Mouse (Mus musculus) heart, adult 18-20 months (tissue): ENCODE measurements around the gene Atxn1. TPM values are rescaled to one million over a fixed set of nuclear protein-coding genes. Genes with fewer than 3 reads are reported as not detected.

ENCODE experiments used
- DNase-seq, 2 experiments: peaks; one replicate each; pipeline ENCODE4 v3.0.0; 2021 to 2022; ENCODE audit warnings: mixed read lengths in 1 of 2
- total RNA-seq, 2 experiments: library from RNA; stranded (reverse); gene quantifications; 2 replicates each; pipeline ENCODE4 v1.2.3; 2021

The Atxn1 gene
- total RNA-seq, 2 experiments from 2014 or later, result 28.5 to 34.3 TPM

- DNase-seq, result no peak
Measured at GRCm38 (mm10) chr13:45773381-45774168, 191.2 kb downstream of the Atxn1 start.

DNA sequence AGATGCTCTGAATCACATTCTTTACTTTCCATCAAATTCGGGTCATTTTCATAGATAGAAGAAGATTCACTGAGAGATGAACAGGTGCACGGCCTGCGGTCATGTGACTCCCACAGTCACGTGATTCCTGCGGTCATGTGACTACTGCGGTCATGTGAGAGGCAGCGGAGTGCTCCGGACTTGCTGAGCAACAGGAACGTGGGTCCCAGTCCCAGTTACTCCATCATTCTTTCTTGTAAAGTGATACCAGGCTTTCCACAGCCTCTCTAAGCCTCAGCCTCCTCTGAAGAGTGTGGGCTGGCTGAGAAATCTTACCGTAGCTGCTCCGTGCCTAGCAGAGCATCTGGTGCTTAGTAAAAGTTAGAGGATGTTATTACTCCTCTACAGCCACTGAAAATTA, 195.1 kb downstream of the Atxn1 start:
- no peak for DNase-seq

- no peak for DNase-seq
Measured at GRCm38 (mm10) chr13:45768250-45768649, 196.6 kb downstream of the Atxn1 start.

DNA sequence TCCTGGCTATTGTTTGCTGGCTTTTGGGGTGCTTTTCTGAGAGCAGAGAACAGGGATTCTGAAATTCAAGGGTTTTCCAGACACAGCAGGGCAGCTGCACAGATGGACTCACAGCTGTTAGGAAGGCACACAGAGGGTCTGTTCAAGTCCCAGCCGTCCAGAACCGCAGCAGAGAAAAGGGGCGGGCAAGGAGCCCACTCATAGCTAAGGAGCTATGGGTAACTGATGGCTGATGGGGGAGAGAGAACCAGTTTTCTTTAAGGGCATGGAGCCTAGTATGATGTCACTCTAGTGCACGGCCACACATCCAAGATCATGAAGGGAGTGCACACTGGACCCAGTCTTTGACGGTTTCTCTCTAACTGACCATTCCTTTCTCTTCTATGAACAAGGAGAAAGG, 200.5 kb downstream of the Atxn1 start:
- no peak for DNase-seq

- peak; percentile 70 to 82 for DNase-seq
Measured at GRCm38 (mm10) chr13:45762278-45762677, 202.5 kb downstream of the Atxn1 start.

- no peak for DNase-seq
Measured at GRCm38 (mm10) chr13:45754483-45754882, 210.3 kb downstream of the Atxn1 start.

- DNase-seq, result no peak
Measured at GRCm38 (mm10) chr13:45752498-45752897, 212.3 kb downstream of the Atxn1 start.

DNA sequence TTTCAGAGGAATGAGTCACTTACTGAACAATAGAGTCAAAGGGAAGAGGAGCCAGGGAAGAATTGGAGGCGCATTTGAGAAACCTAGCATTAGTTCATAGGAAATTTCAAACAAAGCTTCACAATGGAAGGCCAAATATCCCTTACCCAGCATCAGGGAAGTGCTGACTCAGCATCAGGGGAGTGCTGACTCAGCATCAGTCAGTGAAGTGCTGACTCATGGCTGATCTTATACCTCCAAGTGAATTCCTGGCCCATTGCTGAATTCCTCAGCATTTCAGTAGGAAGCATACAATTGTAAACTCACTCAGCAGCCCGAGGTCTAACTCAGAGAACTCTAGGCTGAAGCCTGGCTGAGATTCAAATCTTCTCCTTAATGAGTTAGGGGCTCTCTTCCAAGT, 213.6 kb downstream of the Atxn1 start:
- no peak for DNase-seq

DNA sequence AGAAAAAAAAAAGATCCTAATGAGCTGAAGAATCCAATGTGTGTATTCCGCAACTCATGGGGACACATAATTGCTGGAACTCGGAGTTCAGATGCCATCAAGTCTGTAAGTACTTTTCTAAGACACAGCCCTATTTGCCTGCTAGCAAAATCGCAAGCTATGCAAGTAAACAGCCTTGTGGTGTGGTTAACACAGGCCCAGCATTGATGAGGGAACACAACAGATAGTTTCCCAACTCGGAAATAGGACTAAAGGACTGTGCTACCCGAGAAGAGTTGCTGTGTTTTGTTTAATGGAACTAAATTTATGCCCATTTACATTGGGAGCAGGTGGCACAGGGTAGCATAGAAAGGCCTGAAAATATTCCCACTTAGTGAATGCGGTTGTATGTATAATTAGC, 214.2 kb downstream of the Atxn1 start:
- DNase-seq, result no peak

DNA sequence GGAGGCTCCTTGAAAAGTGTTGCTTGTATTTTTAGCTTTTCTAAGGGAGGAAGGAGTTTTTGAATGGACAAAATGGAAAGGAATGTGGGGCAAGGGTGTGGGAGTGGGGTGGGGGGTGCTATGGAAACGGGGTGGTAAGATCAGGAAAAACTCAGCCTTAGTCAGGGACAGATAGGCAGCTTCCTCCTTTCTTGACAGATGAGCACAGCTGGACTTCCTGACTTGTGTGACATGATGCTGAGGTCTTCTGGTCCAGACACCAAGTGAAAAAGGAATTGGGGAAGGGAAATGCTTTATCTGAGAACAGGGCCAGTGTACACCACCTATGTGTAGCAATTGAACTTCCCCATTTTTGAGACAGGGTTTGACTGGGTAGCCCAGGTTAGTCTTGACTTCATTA, 214.9 kb downstream of the Atxn1 start:
- peak; percentile 29 to 41 for DNase-seq

DNA sequence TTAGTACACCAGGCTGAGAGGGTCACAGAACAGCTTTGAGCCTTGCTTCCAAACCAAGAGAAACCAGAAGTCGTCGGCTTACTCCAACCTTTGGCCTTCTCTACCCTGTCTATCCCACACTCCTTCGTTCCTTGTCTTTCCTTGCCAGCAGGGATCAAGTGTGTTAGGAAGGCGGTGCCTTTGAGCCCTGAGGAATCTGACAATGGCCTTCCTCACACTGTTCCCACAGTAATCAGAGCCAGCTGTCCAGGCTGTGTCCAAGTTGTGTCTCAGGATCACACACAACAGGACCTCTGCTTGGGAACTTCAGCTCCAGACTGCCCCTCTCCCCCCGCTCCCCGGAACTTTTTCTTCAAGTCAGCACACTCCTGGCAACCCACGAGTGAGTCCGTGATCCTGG, 215.6 kb downstream of the Atxn1 start:
- peak; percentile 27 to 37 for DNase-seq

DNA sequence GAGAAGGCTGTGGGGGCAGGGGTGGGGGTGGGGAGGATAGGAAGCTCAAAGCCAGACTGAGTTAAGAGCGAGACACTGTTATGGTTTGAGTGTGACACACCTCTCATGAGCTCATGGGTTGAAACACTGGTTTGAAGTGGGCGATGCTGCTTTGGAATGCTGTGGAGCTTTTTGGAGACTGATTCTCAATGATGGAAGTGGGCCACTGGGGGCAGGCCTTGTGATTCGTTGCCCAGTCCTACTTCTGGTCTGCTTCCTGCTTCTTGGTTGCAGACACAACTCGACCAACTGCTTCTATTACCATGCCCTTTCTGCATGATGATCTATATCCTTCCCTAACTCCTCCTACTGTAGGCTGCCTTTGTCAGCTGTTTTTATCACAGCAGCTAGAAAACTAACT, 216.1 kb downstream of the Atxn1 start:
- peak; percentile 46 to 47 for DNase-seq

- DNase-seq, result no peak
Measured at GRCm38 (mm10) chr13:45745851-45746773, 218.7 kb downstream of the Atxn1 start.

GRCm38 (mm10) chr13:45744803-45745432, 219.9 kb downstream of the Atxn1 start:
- no peak for DNase-seq

DNA sequence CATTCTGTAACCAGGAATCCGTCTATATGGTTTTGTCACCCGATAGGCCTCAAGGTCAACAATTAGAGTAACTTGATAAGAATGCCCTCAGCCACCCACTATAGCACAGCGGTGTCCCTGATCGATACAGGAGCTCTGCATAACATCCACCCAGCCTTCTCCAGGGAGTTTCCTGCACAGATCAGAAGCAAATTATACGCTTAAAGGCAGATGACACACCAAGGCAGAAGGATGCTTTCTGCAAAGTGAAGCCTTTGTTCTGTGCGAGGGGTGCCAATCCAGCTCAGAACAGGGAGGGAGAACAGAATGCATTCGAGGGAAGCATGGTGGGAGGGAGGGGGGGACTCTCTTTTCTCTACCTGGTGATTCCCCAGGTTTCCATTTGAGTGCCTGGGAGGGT, 221.0 kb downstream of the Atxn1 start:
- DNase-seq, result no peak

GRCm38 (mm10) chr13:45740369-45740768, 224.4 kb downstream of the Atxn1 start:
- DNase-seq, result no peak

DNA sequence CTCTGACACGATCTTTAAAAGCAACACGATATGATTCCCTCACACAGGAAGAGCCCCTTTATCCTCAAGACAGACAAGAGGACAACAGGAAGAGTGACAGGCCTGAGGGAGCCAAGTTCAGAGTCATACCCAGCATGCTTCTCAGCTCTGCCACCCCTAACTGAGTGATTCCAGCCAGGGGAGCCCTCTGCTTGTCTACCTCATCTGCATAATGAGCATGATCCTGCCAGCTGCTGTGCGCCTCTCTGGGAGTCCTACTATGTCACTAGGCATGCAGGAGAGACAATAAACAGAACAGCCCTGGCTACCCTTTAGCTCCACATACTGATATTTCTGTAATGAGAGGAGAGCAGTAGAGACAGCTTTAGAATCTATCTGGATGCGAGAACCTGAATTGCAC, 228.6 kb downstream of the Atxn1 start:
- no peak for DNase-seq

GRCm38 (mm10) chr13:45735802-45736201, 229.0 kb downstream of the Atxn1 start:
- DNase-seq, result no peak

DNA sequence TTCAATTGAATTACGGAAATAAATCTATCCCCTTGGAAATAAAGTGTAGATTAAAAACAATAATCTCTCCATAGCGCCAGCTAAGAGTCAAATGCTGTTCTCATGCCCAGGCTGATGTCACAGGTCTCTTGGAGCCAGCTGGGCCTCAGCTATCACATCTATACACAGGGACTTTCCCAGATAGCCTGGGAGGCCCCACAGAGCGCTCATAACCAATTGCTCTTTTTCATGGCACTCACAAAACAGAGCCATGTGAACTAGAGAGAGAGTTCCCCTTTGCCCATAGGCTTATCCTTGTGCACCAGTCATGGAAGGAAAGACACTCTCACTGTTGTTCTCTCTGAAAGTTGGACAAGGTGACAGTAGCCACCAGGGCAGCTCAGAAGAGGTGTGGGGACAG, 230.3 kb downstream of the Atxn1 start:
- DNase-seq, result no peak

DNA sequence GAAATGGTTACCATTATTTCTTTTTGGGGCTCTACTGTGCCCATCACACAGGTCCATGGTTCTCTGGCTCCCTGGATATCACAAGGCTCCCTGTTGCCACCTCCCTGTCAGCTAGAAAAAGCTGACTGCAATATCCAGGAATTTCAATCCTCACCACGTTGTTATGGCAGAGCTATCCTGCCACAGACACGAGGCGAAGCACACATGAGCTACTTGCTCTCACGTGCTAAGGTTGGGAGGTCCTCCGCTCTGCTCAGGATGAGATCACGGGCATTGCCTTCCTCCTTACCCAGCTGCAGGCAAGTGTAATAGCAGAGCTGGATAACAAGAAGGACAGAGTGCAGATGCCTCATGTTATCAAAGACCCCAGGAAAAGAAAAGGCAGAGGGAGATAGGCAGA, 232.2 kb downstream of the Atxn1 start:
- no peak for DNase-seq

- no peak for DNase-seq
Measured at GRCm38 (mm10) chr13:45726917-45727316, 237.9 kb downstream of the Atxn1 start.

GRCm38 (mm10) chr13:45726181-45726580, 238.6 kb downstream of the Atxn1 start:
- DNase-seq, result peak in 1 of 2 experiments; percentile 27
